Mouse (Mus musculus) CD4-positive helper T cell, adult 2 months (primary cell): ENCODE results near the gene Mecom.

Experiments used
- DNase-seq: peaks from one replicate; pipeline ENCODE4 v3.0.0-alpha.2; 2012; ENCODE audit warnings: low read depth, missing footprints, low spot score

The Mecom gene

GRCm38 (mm10) chr3:30514051-30514754, 33.6 kb downstream of the Mecom start:
- DNase-seq, result peak; percentile 7

- DNase-seq, result no peak
These were observed 34.4 kb downstream of the Mecom start for GRCm38 (mm10) chr3:30513314-30513997.

GRCm38 (mm10) chr3:30512459-30513030, 35.3 kb downstream of the Mecom start:
- DNase-seq, result no peak

- DNase-seq, result no peak
These were observed 36.0 kb downstream of the Mecom start for GRCm38 (mm10) chr3:30511796-30512195.

GRCm38 (mm10) chr3:30511062-30511640, 36.7 kb downstream of the Mecom start:
- no peak for DNase-seq

GRCm38 (mm10) chr3:30510646-30511045, 37.2 kb downstream of the Mecom start:
- DNase-seq, result no peak

- DNase-seq, result no peak
These were observed 37.7 kb downstream of the Mecom start for GRCm38 (mm10) chr3:30510105-30510504.

- DNase-seq, result no peak
These were observed 38.6 kb downstream of the Mecom start for GRCm38 (mm10) chr3:30508930-30509910.

GRCm38 (mm10) chr3:30508296-30508929, 39.4 kb downstream of the Mecom start:
- DNase-seq, result peak; percentile 14

- peak; percentile 5 for DNase-seq
These were observed 40.1 kb downstream of the Mecom start for GRCm38 (mm10) chr3:30507576-30508295.

GRCm38 (mm10) chr3:30507028-30507575, 40.7 kb downstream of the Mecom start:
- DNase-seq, result peak; percentile 30

- peak; percentile 9 for DNase-seq
These were observed 41.3 kb downstream of the Mecom start for GRCm38 (mm10) chr3:30506329-30507027.

GRCm38 (mm10) chr3:30505741-30506251, 42.0 kb downstream of the Mecom start:
- no peak for DNase-seq

- no peak for DNase-seq
These were observed 43.2 kb downstream of the Mecom start for GRCm38 (mm10) chr3:30504561-30504960.

- DNase-seq, result no peak
These were observed 44.0 kb downstream of the Mecom start for GRCm38 (mm10) chr3:30503821-30504220.

- DNase-seq, result no peak
These were observed 49.5 kb downstream of the Mecom start for GRCm38 (mm10) chr3:30498202-30498828.

- no peak for DNase-seq
These were observed 53.4 kb downstream of the Mecom start for GRCm38 (mm10) chr3:30494371-30494770.

- no peak for DNase-seq
These were observed 59.0 kb downstream of the Mecom start for GRCm38 (mm10) chr3:30488808-30489207.
